In genomic region chr10:118629360-118630040, GRCm38 (mm10) we compare ENCODE assay signal across 19 mouse cellular contexts.
A peak's percentile ranks its signal among the peaks of the same experiment; 100 is the strongest.
DNase-seq lines count a peak whose midpoint lies in the region; ATAC-seq and TF ChIP-seq lines count a peak whose summit lies in the region.
"Had no signal": no experiment of that assay in that cellular context is flagged by ENCODE, and none has a peak within 500 bp of the region (broad histone marks: within the 10 kb centered on the region; RNA-seq: fewer than 3 reads in every experiment).

No protein-coding gene starts in this region.

- no peaks in the 10 kb centered on the region for H3K36me3 ChIP-seq in intestine, postnatal 0 days (ENCODE audit: control insufficient read depth, insufficient read depth)
- H3K36me3 ChIP-seq in intestine, embryonic 15.5 days = no peaks in the 10 kb centered on the region
- H3K36me3 ChIP-seq: embryonic facial prominence, embryonic 10.5 days; forebrain, embryonic 10.5 days; forebrain, embryonic 15.5 days; heart, embryonic 13.5 days; hindbrain, embryonic 15.5 days had no signal

- H3K27ac ChIP-seq in intestine, postnatal 0 days (ENCODE audit: low read depth, low read length) = no peak overlapping the region
- H3K27ac ChIP-seq in intestine, embryonic 15.5 days = no peak overlapping the region
- H3K27ac ChIP-seq: embryonic facial prominence, embryonic 10.5 days; forebrain, embryonic 10.5 days; forebrain, embryonic 15.5 days; heart, embryonic 13.5 days; hindbrain, embryonic 15.5 days had no signal

- peak; percentile 31; the same call in 1 of the 2 replicates for TF ChIP-seq CTCF in intestine, postnatal 0 days (IDR thresholded peaks at IDR 0.05; ENCODE audit: low read depth)

- H3K4me1 ChIP-seq in intestine, postnatal 0 days (replicated peaks; ENCODE audit: control insufficient read depth, insufficient read depth, low read length) = peaks cover 13% of the 10 kb centered on the region
- H3K4me1 ChIP-seq in intestine, embryonic 15.5 days (replicated peaks) = no peaks in the 10 kb centered on the region
- H3K4me1 ChIP-seq: embryonic facial prominence, embryonic 10.5 days; forebrain, embryonic 10.5 days; forebrain, embryonic 15.5 days; hindbrain, embryonic 15.5 days had no signal

- ATAC-seq in intestine, postnatal 0 days = 0 out of 2 replicates have a peak, but pooled peaks have one; percentile 50
- ATAC-seq in intestine, embryonic 15.5 days = no peak
- no peak for ATAC-seq in erythroid progenitor cell, adult 5-6 weeks (replicated peaks; ENCODE audit: low FRiP score, poor library complexity, severe bottlenecking)
- ATAC-seq: forebrain, embryonic 15.5 days had no signal

- H3K4me2 ChIP-seq in intestine, postnatal 0 days (replicated peaks; ENCODE audit: low read depth) = no peak overlapping the region
- H3K4me2 ChIP-seq in intestine, embryonic 15.5 days (replicated peaks) = no peak overlapping the region
- H3K4me2 ChIP-seq: forebrain, embryonic 15.5 days; heart, embryonic 13.5 days; hindbrain, embryonic 15.5 days had no signal

- peak; percentile 89 for DNase-seq in kidney, adult 9 months
- DNase-seq in kidney, postnatal 10 days = peak; percentile 54
- DNase-seq in kidney, postnatal 4 days = peak; percentile 23 to 61
- DNase-seq in adrenal gland, postnatal 25 days = no peak
- no peak for DNase-seq in adrenal gland, adult 18-20 months (ENCODE audit: low spot score in 2 of 2)
- DNase-seq: adrenal gland, adult 2 months; adrenal gland, postnatal 36 days; cerebellum, adult 2 months; cerebellum, postnatal 10 days; gastrocnemius, postnatal 14 days; heart, postnatal 36 days had no signal

- H3K27me3 ChIP-seq in intestine, postnatal 0 days (replicated peaks; ENCODE audit: control insufficient read depth, insufficient read depth, low read length) = no peaks in the 10 kb centered on the region
- H3K27me3 ChIP-seq in intestine, embryonic 15.5 days (replicated peaks) = no peaks in the 10 kb centered on the region
- H3K27me3 ChIP-seq: forebrain, embryonic 15.5 days; heart, embryonic 13.5 days; hindbrain, embryonic 15.5 days had no signal

- no peaks in the 10 kb centered on the region for H3K9me3 ChIP-seq in intestine, postnatal 0 days (ENCODE audit: control insufficient read depth)
- H3K9me3 ChIP-seq in intestine, embryonic 15.5 days = no peaks in the 10 kb centered on the region
- H3K9me3 ChIP-seq: embryonic facial prominence, embryonic 10.5 days; forebrain, embryonic 10.5 days; forebrain, embryonic 15.5 days; heart, embryonic 13.5 days; hindbrain, embryonic 15.5 days had no signal

- 75% methylated on average over 22 of the region's 22 CpGs for whole genome bisulfite sequencing in intestine, postnatal 0 days
- 88% methylated on average over 22 of the region's 22 CpGs for WGBS in intestine, embryonic 15.5 days

- H3K4me3 ChIP-seq in intestine, postnatal 0 days (ENCODE audit: low read depth, low read length) = no peak overlapping the region
- H3K4me3 ChIP-seq in intestine, embryonic 15.5 days (replicated peaks) = no peak overlapping the region
- H3K4me3 ChIP-seq: embryonic facial prominence, embryonic 10.5 days; forebrain, embryonic 10.5 days; forebrain, embryonic 15.5 days; heart, embryonic 13.5 days; hindbrain, embryonic 15.5 days had no signal

- no peak overlapping the region for H3K9ac ChIP-seq in intestine, postnatal 0 days (ENCODE audit: low read depth, low read length)
- H3K9ac ChIP-seq in intestine, embryonic 15.5 days = no peak overlapping the region
- H3K9ac ChIP-seq: forebrain, embryonic 15.5 days; heart, embryonic 13.5 days; hindbrain, embryonic 15.5 days had no signal

Comparison
In these comparisons a context has a peak if more than half of its experiments do, and no peak if none do; other contexts are left out.
1. DNase-seq: peak in kidney, adult 9 months (single experiment), kidney, postnatal 10 days (single experiment) and kidney, postnatal 4 days (2 of 2); none in adrenal gland, postnatal 25 days (single experiment) and adrenal gland, adult 18-20 months (0 of 2).